Mouse (Mus musculus) embryo, embryonic 10.5 days (tissue): ENCODE data around the gene Myadml2.

Source experiments
- DNase-seq: peaks from one replicate; pipeline ENCODE4 v3.0.0-alpha.2; 2015; ENCODE audit warnings: low spot score

Myadml2 gene

GRCm38 (mm10) chr11:120612763-120613162 lies 35.2 kb downstream of the Myadml2 start:
- DNase-seq, result peak; percentile 74

DNA sequence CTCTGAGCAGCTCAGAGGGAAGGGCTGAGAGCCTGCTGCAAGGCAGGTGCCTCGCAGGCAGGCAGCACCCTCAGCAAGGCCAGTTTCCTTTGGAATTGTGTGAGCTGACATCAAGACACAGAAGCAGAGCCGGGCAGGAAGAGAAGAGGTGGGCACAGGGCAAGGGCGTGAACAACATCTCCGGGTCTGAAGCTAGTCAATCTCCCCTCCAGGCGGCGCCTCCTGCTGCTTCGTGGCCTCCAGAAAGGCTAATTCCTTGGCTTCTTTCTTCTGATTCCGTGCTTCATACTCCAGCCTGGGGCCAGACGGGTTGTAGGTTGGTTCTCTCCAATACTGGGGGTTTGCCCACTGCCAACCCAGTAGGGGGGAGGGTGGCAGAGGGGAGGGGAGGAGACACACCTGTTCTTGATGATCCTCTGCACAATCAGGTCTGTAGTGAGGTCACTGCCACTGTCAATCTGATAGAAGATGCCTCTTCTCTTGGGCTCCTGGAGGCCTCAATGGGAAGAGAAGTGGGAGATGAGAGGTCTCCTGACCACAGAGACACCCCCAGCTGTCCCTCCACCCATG lies 37.4 kb downstream of the Myadml2 start:
- DNase-seq, result no peak

- peak; percentile 19 for DNase-seq
These were observed 38.7 kb downstream of the Myadml2 start for GRCm38 (mm10) chr11:120609250-120609649.

DNA sequence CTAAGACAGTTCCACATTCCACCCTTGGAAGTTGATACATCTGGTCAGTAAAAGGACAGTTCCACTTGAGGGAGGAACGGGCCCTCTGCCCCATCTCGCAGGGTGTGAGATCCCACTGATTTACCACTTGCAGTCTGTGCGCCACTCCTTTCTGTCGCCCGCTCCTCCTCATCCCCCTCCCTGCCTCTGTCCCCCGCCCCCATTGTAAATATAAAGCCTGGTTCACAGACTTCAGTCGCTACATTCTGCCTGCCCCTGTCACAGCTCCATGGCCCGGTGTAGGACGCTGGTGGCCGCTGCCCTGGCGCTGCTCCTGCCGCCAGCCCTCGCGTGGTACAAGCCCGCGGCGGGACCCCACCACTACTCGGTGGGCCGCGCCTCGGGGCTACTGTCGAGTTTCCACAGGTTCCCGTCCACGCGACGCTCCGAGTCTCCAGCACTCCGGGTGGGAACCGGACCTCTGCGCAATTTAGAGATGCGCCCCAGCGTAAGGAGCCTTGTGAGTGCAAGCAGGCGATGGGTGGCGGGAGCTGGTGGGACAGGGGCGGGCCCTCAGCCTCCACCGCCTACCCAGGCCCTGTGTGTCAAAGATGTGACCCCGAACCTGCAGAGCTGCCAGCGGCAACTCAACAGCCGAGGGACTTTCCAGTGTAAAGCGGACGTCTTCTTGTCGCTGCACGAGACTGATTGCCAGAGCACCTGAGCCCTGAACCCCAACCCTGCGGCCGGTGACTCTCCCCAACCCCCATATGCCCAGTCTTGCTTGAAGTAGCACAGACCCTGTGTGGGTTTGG lies 39.5 kb downstream of the Myadml2 start, which contains the start of gene Npb:
Gene Npb (plus strand): TSS at position 237 of the 794 bp plus-strand sequence.
- DNase-seq, result peak; percentile 39

- no peak for DNase-seq
These were observed 41.2 kb downstream of the Myadml2 start for GRCm38 (mm10) chr11:120606764-120607163.

GRCm38 (mm10) chr11:120605667-120606066 lies 42.3 kb downstream of the Myadml2 start:
- DNase-seq, result no peak

GRCm38 (mm10) chr11:120603545-120603944 lies 44.4 kb downstream of the Myadml2 start:
- DNase-seq, result no peak

- no peak for DNase-seq
These were observed 47.2 kb downstream of the Myadml2 start for GRCm38 (mm10) chr11:120600716-120601115.

GRCm38 (mm10) chr11:120598990-120599549 lies 48.9 kb downstream of the Myadml2 start:
- DNase-seq, result peak; percentile 22

- DNase-seq, result peak; percentile 97
These were observed 49.5 kb downstream of the Myadml2 start, which contains the start of the genes Alyref and Anapc11 for GRCm38 (mm10) chr11:120598283-120598989. Gene Alyref (minus strand): TSS chr11:120598365. Gene Anapc11 (plus strand): TSS chr11:120598421.

DNA sequence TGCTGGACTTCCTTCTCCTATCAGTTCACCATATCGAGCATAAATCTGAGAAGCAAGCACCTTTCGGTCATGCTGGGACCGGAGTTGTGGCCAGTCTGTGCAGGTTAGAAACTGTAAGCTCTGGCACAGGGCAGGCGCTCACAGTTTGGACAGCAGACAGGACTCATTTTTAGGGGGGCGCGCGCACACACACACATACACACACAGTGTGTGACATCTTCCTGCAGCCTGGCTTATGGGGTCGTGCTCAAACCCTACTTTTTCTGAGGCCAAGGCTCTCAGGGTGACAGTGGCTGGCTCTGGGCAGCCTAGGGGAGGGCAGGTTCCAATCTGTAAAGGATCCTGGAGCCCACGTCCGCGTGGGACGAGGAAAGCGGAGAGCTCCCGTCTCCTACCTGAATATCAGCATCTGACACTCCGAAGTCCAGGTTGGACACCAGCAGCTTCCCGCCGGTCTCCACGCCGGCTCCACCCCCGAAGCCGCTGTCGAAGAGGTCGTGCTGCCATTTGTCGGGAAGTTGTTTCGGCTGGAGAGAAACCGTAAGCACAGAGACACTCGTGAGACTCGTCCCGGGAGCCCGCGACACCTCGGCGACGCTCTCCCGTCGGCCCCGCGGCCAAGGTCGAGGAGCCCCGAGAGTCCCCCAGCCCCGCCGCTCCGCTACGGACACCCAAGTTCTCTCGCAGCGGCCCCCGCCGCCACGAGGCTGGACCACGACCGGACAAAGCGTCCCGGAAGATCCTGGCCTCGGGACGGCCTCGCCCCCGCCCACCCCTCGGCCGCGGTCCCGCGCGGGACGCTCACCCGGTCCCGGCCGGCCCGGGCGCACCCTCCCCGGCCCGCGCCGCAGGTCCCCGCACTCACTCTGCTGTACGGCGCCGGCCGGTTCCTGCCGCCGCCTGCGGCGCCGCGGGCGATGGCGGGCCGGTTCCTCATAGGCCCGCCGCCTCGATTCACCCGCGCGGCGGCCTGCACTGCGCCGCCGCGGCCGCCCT lies 50.4 kb downstream of the Myadml2 start:
- DNase-seq, result peak; percentile 34
